Mouse (Mus musculus): ENCODE measurements around the gene Olfr552.

DNA sequence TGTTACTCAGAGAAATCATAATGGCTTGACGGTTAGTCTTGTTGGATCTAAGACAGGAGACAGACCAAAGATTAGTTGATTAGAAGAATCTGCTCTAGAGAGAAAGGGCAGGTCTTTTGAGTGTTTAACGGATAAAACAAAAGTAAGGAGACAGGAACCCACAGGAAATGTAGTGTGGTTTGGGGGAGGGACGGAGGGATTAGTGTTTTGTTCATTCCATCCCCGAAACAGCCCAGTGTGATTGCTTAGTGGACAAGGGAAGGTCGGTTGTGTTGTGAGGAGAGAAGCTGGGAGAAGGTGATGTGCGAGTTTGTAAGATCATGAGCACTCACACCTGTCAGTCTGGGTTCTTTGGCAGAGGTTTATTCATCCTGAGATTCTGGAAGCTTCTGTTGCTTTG is 21.6 kb upstream of the Olfr552 start:
- TF ChIP-seq POLR2A (IDR thresholded peaks at IDR 0.05; ENCODE audit: control insufficient read depth, low read depth, low read length) (no peak), CTCF (IDR thresholded peaks at IDR 0.05; ENCODE audit: control insufficient read depth, insufficient read depth, insufficient replicate concordance, low read depth, low read length) (no peak)

All from testis, adult 2 months (tissue).